Mouse (Mus musculus) brain, adult 2 months (tissue): ENCODE measurements around the gene Gm49396.

Experiments used
- DNase-seq: peaks from one replicate; pipeline ENCODE4 v3.0.0; 2011; ENCODE audit warnings: low read depth, low spot score

The Gm49396 gene

GRCm38 (mm10) chr7:30610043-30610442 lies 46.9 kb downstream of the Gm49396 start:
- DNase-seq, result no peak

- no peak for DNase-seq
Observed at GRCm38 (mm10) chr7:30612654-30613402, 49.7 kb downstream of the Gm49396 start, which contains the start of gene Upk1a. TSS of gene Upk1a (minus strand) at chr7:30612847.

- DNase-seq, result peak; percentile 58
Observed at GRCm38 (mm10) chr7:30613529-30614112, 50.5 kb downstream of the Gm49396 start.

- peak; percentile 43 for DNase-seq
Observed at GRCm38 (mm10) chr7:30614454-30614853, 51.3 kb downstream of the Gm49396 start.

GRCm38 (mm10) chr7:30615049-30615760 lies 52.1 kb downstream of the Gm49396 start:
- DNase-seq, result no peak
